Mouse (Mus musculus) spleen, adult 2 months (tissue): ENCODE results near the gene Arfgef3.

Experiments used
- CTCF ChIP-seq: fragments of 200-500 bp; IDR thresholded peaks from 2 replicates; pipeline ENCODE4 v1.5.1; 2011; ENCODE audit warnings: mild to moderate bottlenecking, inconsistent platforms; ENCODE audit not compliant: insufficient read depth, insufficient read length, insufficient replicate concordance; ENCODE audit errors: extremely low read depth
- POLR2A ChIP-seq: fragments of 200-500 bp; IDR thresholded peaks from 2 replicates; pipeline ENCODE4 v1.6.1; 2011; ENCODE audit warnings: low read depth, low read length, inconsistent platforms

GRCm38 (mm10) chr10:18646035-18646434 is 97.7 kb downstream of the Arfgef3 start:
- TF ChIP-seq CTCF: no peak
- TF ChIP-seq POLR2A: no peak
